Mouse (Mus musculus): Measurements from ENCODE around the gene Map1b. TPM values are rescaled to one million over a fixed set of nuclear protein-coding genes. Genes with fewer than 3 reads are reported as not detected.

Gene Map1b
- total RNA-seq, 2 experiments from 2014 or later = 0.04 to 0.94 TPM

DNA sequence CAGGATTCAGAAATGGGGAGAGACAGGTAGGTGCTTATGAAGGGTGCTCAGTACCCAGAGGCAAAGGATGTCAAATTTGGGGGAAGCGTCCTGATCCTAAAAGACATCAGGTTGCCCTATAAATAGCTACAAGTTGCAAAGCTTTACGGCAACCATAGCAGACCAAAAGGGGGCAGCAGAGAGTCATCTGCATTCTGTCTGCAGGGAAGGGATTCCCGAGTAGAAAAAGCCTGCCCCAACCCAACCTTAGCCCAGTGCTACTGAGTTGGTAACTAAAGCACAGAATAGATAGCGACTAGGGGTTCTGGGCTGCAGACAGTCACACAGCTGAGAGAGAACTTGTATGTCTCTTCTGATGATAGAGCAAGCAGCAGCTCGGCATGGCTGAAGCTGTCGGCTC lies 140.8 kb downstream of the Map1b start:
- peak; percentile 88 for ATAC-seq (replicated peaks; ENCODE audit: poor library complexity)

DNA sequence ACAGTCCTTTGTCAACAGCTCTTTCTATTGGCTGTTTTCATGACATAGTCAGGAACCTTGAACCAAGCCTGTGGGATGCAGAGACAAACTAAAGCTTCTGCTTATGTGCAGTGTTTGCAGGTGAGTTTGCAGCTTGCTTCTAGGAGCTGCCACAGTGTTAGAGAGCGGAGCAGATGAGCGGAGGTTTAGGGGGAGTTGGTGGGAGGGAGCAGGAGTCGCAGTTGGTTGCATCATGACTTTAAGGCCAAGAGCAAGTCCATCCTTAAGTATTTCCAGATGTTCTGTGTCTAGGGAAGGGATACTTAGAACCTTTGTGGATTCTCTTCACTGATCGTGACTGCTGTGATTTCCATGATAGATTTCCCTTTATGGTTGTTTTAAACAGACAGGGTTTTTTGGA lies 142.1 kb downstream of the Map1b start:
- ATAC-seq (replicated peaks; ENCODE audit: poor library complexity) = no peak

DNA sequence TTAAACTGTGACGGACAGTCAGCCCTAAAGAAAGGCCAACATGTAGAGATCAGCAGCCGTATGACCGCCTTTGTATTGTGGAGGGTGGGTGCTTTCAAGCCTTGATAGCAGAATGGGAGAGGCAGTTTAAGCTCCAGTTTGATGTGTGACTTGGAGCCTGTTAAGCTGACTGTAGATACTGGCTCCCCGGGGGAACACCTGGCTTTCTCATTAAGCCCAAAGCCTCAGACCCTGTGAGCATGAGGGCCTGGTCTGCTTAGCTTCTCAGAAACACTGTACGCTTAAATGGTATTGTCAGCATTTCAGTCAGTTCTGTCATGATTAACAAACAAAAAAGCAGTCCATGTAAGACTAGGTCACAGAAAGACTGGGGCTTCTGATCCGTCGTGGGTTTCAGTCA lies 142.7 kb downstream of the Map1b start:
- ATAC-seq (replicated peaks; ENCODE audit: poor library complexity) = no peak

Other genes with a start within 250 kb of the Map1b start
- 43.6 and 48.4 TPM in 2 replicates for gene Ptcd2, start 171.8 kb downstream of the Map1b start, total RNA-seq (2015)
- gene Ptcd2, start 171.8 kb downstream of the Map1b start, total RNA-seq (2017) = 64.4 and 73.5 TPM in 2 replicates
- 20.1 and 22.1 TPM in 2 replicates for gene Mrps27, start 171.8 kb downstream of the Map1b start, total RNA-seq (2015)
- gene Mrps27, start 171.8 kb downstream of the Map1b start, total RNA-seq (2017) = 28.6 and 30.7 TPM in 2 replicates